Mouse (Mus musculus): ENCODE data around the gene Rsbn1l. TPM values are rescaled to one million over a fixed set of nuclear protein-coding genes. Genes with fewer than 3 reads are reported as not detected.

The Rsbn1l gene
- polyA plus RNA-seq, 1 experiment from 2014 or later = 5.2 TPM

- Histone ChIP-seq H3K27ac (peak overlapping the region; percentile 96), H3K36me3 (replicated peaks) (peaks cover 15% of the 10 kb centered on the region), H3K27me3 (ENCODE audit: poor library complexity, severe bottlenecking) (no peaks in the 10 kb centered on the region), H3K4me1 (peaks cover 21% of the 10 kb centered on the region), H3K9me3 (no peaks in the 10 kb centered on the region), H3K4me3 (peak overlapping the region; percentile 84)
- DNase-seq (ENCODE audit: extremely low spot score, low spot score) = peak; percentile 63
- WGBS = 2% methylated on average over 64 of the region's 64 CpGs
Measured at GRCm38 (mm10) chr5:20880797-20881775, 75.1 kb downstream of the Rsbn1l start.

DNA sequence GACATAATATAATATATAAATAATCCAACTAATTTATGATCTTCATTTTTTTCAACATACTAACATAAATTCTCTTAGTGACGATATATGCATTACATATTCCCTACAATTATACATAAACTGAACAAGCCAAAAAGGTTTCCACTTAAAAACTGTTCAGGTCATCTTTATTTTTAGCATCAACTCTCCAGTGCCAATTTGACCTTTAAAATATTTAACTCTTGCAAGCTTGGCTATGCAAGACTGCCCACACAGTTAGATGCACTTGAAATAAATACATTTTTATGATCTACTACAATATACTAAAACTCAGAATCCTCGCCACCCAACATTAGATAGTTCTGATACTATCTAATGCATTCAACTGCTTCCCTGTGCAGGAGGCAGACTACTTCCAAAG lies 75.8 kb downstream of the Rsbn1l start:
- WGBS = 83% methylated on average over 2 of the region's 2 CpGs
- H3K9me3 ChIP-seq = no peaks in the 10 kb centered on the region

GRCm38 (mm10) chr5:20876934-20877426 lies 79.2 kb downstream of the Rsbn1l start:
- 88% methylated on average over 1 of the region's 1 CpGs for WGBS
- no peak overlapping the region for H3K27ac ChIP-seq
- DNase-seq (ENCODE audit: extremely low spot score, low spot score) = no peak
- no peaks in the 10 kb centered on the region for H3K9me3 ChIP-seq
- H3K36me3 ChIP-seq (replicated peaks) = peaks cover 2% of the 10 kb centered on the region; the same call in 1 of the 2 replicates
- peaks cover 7% of the 10 kb centered on the region for H3K4me1 ChIP-seq
- H3K4me3 ChIP-seq = no peak overlapping the region
- no peaks in the 10 kb centered on the region for H3K27me3 ChIP-seq (ENCODE audit: poor library complexity, severe bottlenecking)

More for the DNA sequence above, 75.8 kb downstream of the Rsbn1l start:
- DNase-seq (ENCODE audit: extremely low spot score, low spot score) = no peak
- H3K4me1 ChIP-seq = peaks cover 21% of the 10 kb centered on the region
- H3K27me3 ChIP-seq (ENCODE audit: poor library complexity, severe bottlenecking) = no peaks in the 10 kb centered on the region
- peaks cover 8% of the 10 kb centered on the region for H3K36me3 ChIP-seq (replicated peaks)
- peak overlapping the region; percentile 96; the same call in 1 of the 2 replicates for H3K27ac ChIP-seq
- H3K4me3 ChIP-seq = peak overlapping the region; percentile 84

DNA sequence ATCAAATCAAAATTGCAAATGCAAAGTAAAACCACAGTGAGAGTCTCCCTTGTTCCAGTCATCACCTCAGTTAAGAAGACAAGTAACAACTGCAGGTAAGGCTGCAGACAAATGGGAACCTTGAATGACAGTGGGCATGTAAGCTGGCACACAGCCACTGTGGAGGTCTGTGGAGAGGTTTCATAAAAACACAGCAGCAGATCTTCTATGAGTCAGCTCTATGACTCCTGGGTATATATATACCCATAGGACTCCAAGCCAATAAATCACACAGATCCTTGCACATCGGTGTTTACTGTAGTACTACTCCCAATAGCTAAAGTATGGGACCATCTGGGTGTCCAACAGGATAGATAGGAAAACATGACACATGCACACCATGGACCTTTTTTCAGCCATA lies 83.1 kb downstream of the Rsbn1l start:
- Histone ChIP-seq H3K36me3 (replicated peaks) (peaks cover 2% of the 10 kb centered on the region; the same call in 1 of the 2 replicates), H3K27me3 (ENCODE audit: poor library complexity, severe bottlenecking) (no peaks in the 10 kb centered on the region), H3K9me3 (no peaks in the 10 kb centered on the region), H3K27ac (no peak overlapping the region), H3K4me3 (no peak overlapping the region), H3K4me1 (no peaks in the 10 kb centered on the region)
- 97% methylated on average over 1 of the region's 1 CpGs for WGBS
- DNase-seq (ENCODE audit: extremely low spot score, low spot score) = no peak

GRCm38 (mm10) chr5:20865193-20865755 lies 90.9 kb downstream of the Rsbn1l start:
- WGBS = 99% methylated on average over 2 of the region's 2 CpGs
- DNase-seq (ENCODE audit: extremely low spot score, low spot score) = no peak
- no peak overlapping the region for H3K4me3 ChIP-seq
- no peak overlapping the region for H3K27ac ChIP-seq
- 0 out of 2 replicates have a peak, but pooled peaks cover 3% of the 10 kb centered on the region for H3K36me3 ChIP-seq (replicated peaks)
- H3K27me3 ChIP-seq (ENCODE audit: poor library complexity, severe bottlenecking) = no peaks in the 10 kb centered on the region
- H3K9me3 ChIP-seq = no peaks in the 10 kb centered on the region
- H3K4me1 ChIP-seq = no peaks in the 10 kb centered on the region

DNA sequence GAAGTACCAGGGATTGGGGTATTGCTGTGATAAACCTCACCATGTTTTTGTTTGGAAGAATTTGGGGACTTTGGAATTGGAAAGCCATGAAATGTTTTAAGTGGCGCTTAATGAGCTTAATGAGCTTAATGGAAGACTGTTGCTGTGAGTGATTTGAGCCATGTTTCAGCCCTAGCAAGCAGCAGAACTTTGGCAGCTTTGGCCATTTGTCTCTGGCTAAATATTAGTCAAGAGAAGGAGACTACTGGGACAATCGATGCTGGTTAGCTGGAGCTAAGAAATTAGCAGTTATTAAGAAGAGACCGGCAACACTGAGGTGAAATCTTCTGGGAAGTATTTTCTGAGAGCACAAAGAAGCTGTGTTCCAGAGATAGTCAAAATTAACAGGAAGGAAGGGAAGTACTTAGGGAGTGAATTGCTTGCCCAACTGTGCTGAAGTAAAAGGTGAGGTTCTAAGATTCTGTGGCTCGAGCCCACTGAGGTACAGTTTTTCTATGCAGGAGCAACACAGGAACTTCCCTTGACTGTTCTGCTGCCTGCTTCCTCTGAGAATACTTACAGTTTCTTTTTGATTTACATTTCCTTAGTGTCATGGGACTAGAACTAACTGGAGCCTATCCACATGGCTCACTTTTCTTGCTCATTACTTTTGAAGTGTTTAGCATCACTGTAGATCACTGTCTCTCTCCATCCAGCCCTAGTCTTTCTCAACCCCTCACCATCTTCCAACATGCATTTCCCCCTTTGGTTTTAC lies 91.8 kb downstream of the Rsbn1l start:
- no peaks in the 10 kb centered on the region for H3K9me3 ChIP-seq
- H3K4me1 ChIP-seq = no peaks in the 10 kb centered on the region
- H3K36me3 ChIP-seq (replicated peaks) = peaks cover 3% of the 10 kb centered on the region
- DNase-seq (ENCODE audit: extremely low spot score, low spot score) = no peak
- no peaks in the 10 kb centered on the region for H3K27me3 ChIP-seq (ENCODE audit: poor library complexity, severe bottlenecking)
- no peak overlapping the region for H3K4me3 ChIP-seq
- no peak overlapping the region for H3K27ac ChIP-seq
- 89% methylated on average over 4 of the region's 4 CpGs for WGBS

- Histone ChIP-seq H3K36me3 (replicated peaks) (peaks cover 14% of the 10 kb centered on the region), H3K27me3 (ENCODE audit: poor library complexity, severe bottlenecking) (no peaks in the 10 kb centered on the region), H3K4me1 (no peaks in the 10 kb centered on the region), H3K9me3 (no peaks in the 10 kb centered on the region), H3K4me3 (no peak overlapping the region), H3K27ac (no peak overlapping the region)
- WGBS = 92% methylated on average over 2 of the region's 2 CpGs
- no peak for DNase-seq (ENCODE audit: extremely low spot score, low spot score)
Measured at GRCm38 (mm10) chr5:20861901-20862300, 94.3 kb downstream of the Rsbn1l start.

DNA sequence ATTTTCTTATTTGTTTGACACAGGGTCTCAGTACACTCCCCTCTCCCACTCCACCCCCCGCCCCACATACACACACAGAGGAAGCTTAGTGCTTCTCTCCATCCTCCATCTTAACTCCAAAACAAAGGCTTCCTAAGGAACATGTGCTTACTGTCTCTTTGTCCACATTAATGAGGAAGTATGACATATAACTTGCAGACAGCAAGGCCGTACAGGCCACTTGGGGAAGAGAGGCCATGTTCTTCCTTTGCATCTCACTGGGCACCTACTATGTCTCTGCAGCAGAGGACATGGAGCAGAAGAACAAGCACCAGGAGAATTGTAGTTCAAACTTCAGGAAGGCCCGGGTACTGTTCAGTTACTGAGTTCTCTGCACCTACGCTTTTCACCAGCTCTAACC lies 95.6 kb downstream of the Rsbn1l start:
- H3K4me3 ChIP-seq = no peak overlapping the region
- H3K9me3 ChIP-seq = no peaks in the 10 kb centered on the region
- no peaks in the 10 kb centered on the region for H3K4me1 ChIP-seq
- no peak overlapping the region for H3K27ac ChIP-seq
- DNase-seq (ENCODE audit: extremely low spot score, low spot score) = no peak
- no peaks in the 10 kb centered on the region for H3K27me3 ChIP-seq (ENCODE audit: poor library complexity, severe bottlenecking)
- H3K36me3 ChIP-seq (replicated peaks) = peaks cover 14% of the 10 kb centered on the region
- 95% methylated on average over 4 of the region's 4 CpGs for WGBS

DNA sequence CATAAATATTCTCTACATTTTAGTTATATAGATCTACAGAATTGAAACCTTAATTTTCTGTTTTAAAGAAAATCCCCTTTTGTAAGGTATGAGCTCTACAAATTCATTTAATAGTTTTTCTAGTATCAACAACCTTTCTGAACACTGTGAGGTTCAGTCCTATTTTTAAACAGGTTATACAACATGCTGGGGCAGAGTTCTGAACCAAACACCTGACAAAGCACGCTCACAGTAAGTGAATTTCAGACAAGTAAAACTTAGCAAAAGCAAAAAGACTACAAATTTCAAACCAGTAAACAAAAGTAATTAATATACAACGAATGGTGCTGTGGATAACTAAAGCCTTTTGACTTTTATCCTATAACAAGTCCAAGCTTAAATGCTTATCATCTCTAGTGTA lies 97.8 kb downstream of the Rsbn1l start:
- Histone ChIP-seq H3K27me3 (ENCODE audit: poor library complexity, severe bottlenecking) (no peaks in the 10 kb centered on the region), H3K4me1 (no peaks in the 10 kb centered on the region), H3K27ac (no peak overlapping the region), H3K36me3 (replicated peaks) (peaks cover 20% of the 10 kb centered on the region), H3K9me3 (no peaks in the 10 kb centered on the region), H3K4me3 (no peak overlapping the region)
- WGBS = 89% methylated on average over 2 of the region's 2 CpGs
- DNase-seq (ENCODE audit: extremely low spot score, low spot score) = no peak

DNA sequence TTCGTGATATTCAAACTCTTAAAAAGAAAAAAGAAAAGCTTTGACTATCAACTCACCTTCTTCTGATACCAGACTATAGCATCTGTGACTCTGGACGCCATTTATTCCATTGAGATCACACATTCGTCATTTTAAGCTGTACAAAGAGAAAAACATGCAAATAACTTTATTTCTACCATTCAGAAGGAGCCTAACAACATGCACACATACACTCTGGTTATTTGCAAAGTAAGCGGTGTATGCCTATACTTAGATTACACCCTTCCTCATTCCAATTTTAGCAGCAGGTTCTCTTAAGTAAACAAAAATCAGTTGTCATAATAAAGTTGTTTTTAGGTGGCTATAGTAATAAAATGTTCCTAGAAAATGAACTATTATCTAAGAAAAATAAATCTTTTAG lies 101.1 kb downstream of the Rsbn1l start:
- no peak overlapping the region for H3K4me3 ChIP-seq
- H3K27ac ChIP-seq = no peak overlapping the region
- H3K36me3 ChIP-seq (replicated peaks) = peaks cover 23% of the 10 kb centered on the region
- no peaks in the 10 kb centered on the region for H3K9me3 ChIP-seq
- no peak for DNase-seq (ENCODE audit: extremely low spot score, low spot score)
- H3K27me3 ChIP-seq (ENCODE audit: poor library complexity, severe bottlenecking) = no peaks in the 10 kb centered on the region
- WGBS = 92% methylated on average over 4 of the region's 4 CpGs
- H3K4me1 ChIP-seq = no peaks in the 10 kb centered on the region

- no peaks in the 10 kb centered on the region for H3K9me3 ChIP-seq
Measured at GRCm38 (mm10) chr5:20847010-20847409, 109.2 kb downstream of the Rsbn1l start.

DNA sequence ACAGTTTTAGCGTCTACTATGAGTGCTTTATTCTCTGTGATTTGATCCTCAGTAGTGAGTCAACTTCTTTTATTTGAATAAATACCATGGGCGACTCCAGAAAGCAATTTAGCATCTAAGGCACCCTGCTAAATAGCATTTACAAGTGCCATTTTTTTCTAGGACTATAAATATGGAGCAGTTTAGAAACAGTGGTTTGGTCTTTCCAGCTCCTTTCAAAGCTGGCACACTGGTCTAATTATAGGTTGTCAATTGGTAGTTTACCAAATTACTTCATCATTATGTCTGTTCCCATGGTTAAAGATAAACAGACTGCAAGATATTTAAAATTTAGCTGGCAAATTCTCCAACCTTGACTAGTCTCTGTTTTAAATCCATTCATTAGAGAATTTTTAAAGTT lies 112.4 kb downstream of the Rsbn1l start:
- H3K27ac ChIP-seq = no peak overlapping the region
- DNase-seq (ENCODE audit: extremely low spot score, low spot score) = no peak
- H3K4me3 ChIP-seq = no peak overlapping the region
- no peaks in the 10 kb centered on the region for H3K27me3 ChIP-seq (ENCODE audit: poor library complexity, severe bottlenecking)
- no peaks in the 10 kb centered on the region; the same call in 1 of the 2 replicates for H3K36me3 ChIP-seq (replicated peaks)
- 79% methylated on average over 2 of the region's 2 CpGs for WGBS
- no peaks in the 10 kb centered on the region for H3K9me3 ChIP-seq
- H3K4me1 ChIP-seq = no peaks in the 10 kb centered on the region

More at GRCm38 (mm10) chr5:20847010-20847409, 109.2 kb downstream of the Rsbn1l start:
- no peak for DNase-seq (ENCODE audit: extremely low spot score, low spot score)
- WGBS = 97% methylated on average over 2 of the region's 2 CpGs
- Histone ChIP-seq H3K4me1 (no peaks in the 10 kb centered on the region), H3K27ac (no peak overlapping the region), H3K27me3 (ENCODE audit: poor library complexity, severe bottlenecking) (no peaks in the 10 kb centered on the region), H3K36me3 (replicated peaks) (no peaks in the 10 kb centered on the region), H3K4me3 (no peak overlapping the region)
